Mouse (Mus musculus): ENCODE measurements at regions not wholly inside any gene's neighbourhood (a gene's known extent, or its start where the extent isn't known, plus 50 kb on each side); places are given as distances from the start of the nearest gene placed in this dataset.
A peak's percentile ranks its signal among the peaks of the same experiment; 100 is the strongest.

DNA sequence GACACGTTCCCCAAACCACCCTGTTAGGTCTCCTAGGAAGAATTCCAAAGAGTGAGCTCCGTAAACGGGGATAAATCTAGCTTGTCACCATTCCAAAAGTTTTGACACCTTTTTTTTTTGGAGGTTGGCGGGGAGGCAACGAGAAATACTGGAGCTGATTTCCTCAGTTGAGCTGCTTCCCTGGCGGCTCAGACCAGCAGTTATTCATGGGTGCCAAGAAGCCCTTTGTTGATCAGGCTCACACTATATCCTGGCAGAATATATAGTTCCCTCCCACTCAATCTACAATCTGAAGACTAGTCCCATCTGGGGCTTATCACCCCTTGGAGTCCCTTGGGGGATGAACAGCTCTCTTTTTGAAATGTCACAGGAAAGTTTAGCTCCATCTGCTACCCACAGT is 77.5 kb upstream of the Tiam2 start:
- DNase-seq: no peak

DNA sequence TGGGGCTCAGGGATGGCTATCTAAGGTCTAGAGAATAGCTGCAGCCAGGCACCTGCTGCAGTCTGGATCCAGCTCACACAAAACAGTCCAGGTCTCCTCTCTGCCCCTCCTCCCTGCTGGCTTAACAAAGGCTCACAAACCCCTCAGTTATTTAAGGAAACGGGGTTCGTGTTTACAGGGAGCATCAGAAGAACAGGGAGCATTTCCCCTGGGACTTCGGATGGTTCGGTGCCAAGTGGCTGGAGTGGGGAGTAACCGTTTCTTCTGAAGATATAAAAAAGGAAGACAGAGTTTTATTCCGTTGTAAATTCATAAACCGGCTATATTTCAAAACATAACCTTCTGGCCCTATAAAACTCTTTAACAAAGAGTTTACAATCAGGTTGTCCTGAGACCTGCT is 77.1 kb upstream of the Tiam2 start:
- DNase-seq: peak; percentile 50

DNA sequence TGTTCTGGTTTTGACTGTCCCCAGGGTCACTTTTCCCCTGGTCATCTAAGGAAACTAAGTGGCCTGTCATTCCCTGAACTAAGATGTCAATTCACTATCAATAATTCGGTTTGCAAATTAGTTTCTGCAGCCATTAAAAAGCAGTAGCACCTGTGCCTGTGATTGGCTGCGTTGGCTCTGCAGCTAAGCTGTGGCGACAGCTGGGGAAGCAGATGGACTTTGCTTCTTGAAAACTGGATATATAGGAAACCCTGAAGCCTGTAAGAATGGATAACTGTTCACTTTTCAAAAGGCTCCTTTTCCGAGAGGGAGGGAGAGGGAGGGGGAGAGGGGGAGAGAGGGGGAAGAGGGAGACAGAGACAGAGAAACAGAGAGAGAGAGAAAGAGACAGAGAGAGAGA is 75.2 kb upstream of the Tiam2 start:
- no peak for DNase-seq

DNA sequence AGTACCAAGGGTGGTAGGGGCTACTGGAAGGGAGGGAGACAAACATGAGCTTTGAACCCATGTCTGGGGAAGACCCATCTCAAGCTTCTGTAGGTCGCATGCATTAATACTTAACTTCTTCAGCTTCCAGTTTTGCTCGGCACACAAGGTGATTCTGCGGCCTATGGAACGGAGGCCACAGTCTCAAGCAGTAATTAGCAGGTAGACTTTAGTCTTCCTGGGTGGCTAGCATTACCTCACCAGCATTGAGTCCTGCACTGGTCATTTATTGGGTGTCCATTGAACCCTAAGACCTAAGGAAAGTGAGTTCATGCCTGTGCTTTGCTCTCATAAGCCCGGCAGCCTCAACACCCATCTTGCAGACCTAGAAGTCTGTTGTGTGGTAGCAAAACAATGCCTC is 74.4 kb upstream of the Tiam2 start:
- DNase-seq: no peak

DNA sequence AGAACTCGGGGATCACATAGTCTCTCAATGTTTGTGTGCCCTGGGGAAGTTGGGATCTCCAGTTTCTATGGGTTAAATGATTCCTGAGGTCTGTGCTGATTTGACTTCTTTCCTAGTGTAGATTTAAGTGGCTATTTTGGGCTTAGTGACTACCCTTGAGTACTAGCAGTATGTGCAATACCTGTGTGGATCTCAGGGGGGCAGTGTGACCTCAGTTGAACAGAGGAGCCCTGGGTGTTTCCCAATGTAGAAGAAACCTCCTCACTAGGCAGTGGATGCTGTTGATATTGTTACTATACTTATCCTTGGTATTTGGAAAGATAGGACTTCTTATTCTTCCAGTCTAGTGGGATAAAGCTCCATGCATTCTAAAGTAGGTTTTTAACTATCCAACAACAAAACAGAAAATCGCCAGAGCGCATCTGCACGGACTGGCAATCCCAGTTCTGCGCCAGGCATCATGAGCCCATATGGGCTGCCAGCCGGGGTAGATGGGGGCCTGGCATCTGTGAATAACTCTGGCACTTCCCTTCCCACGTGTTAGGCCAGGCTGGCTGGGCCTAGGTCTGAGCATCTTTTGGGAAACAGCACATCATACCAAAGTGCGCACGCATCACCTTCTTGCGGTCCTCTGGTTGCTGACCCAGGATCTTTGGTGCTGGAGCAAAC is 72.7 kb upstream of the Tiam2 start:
- peak; percentile 76 for DNase-seq

DNA sequence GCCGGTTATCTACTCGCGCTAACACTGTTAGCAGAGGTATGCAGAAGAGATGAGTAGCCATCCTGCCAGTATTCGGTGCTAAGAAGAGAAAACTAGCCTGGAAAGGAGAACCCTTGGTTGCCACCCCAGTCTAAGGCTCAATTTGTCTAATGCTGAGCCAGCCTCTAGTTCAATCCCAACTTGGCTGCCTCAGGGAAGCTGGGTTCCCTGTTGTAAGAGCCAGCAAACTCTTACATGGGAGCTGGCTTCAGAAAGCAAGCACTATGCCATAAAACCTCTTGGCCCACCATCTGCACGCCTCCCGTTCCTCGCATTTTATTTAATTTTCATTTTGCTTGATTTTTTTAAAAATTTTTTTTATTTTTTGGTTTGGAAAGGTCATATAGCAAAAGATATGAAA is 69.6 kb upstream of the Tiam2 start:
- no peak for DNase-seq

DNA sequence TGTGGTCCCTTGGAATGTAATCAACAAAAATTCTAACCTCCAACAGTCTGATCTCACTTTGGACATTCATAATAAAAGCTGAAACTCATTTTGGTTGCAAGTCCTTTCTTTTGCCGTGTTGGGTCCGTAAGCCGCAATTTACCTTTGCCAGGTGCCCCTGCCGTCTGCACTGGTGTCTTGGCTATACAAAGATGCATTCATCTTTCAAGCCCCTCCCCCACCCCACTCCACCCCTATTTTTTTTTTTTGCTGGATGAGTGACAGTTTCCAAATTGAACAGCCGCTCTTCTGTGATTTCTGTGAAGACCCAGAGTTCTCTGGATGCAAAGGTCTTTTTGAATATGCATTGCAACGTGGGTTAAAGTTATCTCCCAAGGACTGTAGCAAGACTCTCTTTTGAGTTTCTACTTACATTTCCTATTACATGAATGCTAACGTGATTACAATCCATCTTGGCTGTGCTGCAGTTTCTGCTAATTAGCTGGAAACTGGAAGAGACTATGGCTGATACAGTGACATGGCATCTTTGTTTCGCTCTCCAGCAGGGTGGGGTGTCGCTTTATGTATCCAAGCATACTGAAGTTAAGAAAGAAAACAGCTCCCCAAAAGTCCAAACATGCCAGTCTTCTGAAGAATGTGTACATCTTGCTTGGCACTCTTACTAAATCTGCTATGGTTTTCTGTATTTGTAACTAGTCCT is 67.4 kb upstream of the Tiam2 start:
- no peak for DNase-seq

DNA sequence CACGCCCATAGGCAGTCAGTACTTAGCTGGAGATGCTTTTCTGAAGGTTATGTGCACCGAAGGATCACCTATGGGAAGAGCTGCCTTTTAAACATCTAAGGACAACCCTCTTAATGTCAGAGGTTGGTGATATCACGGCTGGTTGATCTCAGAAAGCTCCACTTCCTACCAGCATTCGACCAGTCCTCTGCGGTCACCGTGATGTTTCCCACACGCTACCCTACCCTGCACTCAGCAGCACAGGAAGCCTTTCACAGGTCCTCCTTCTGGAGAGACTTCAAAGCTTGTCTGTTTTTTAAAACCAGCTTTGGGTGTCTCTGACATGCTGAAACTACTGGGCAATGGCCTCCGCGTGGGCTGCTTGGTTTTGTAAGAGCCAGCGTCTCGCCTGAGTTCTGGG is 65.6 kb upstream of the Tiam2 start:
- no peak for DNase-seq

DNA sequence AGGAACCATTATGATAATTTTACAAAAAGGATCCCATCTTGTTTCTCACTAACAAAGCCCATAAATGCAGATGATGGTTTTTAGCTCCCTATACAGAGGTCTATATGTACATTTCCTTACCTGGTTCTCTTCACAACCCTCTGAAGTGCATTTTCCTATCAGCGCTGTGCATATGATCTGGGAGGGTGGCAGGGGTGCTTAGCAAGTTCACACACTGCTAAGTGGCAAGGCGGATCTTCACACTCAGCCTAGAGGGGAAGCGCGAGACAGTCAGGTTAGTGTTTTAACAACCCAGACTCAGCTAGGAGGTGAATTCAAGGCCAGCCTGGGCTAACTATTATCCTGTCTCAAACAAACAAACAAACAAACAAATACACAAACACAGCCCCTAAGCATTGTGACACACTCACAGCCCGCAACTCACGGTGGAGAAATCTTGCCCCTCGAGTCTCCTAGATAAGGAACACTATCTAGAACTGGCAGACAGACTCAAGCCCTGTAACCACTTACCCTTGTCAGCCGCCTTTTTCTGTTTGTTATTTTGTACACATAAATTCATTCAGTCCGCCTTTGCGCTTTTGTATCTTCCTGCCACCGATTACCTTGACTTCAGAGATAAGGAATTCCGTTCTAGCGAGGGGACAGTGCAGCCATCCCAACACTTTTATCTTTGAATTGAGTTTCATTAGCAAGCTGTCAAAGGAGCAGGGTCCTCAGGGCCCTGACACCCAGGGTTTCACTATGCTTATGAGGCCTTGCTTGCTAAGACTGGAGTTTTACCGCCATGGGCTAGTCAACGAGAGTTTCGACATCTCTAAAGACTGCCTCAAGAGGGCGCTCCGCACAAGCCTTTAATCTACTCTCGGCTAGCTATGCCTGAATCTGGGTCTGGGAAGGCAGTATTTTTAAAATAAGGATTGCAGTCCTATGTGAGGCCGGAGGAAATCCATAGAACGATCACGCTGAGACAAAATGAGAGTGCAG is 53.0 kb upstream of the Tiam2 start:
- peak; percentile 91 for DNase-seq

DNA sequence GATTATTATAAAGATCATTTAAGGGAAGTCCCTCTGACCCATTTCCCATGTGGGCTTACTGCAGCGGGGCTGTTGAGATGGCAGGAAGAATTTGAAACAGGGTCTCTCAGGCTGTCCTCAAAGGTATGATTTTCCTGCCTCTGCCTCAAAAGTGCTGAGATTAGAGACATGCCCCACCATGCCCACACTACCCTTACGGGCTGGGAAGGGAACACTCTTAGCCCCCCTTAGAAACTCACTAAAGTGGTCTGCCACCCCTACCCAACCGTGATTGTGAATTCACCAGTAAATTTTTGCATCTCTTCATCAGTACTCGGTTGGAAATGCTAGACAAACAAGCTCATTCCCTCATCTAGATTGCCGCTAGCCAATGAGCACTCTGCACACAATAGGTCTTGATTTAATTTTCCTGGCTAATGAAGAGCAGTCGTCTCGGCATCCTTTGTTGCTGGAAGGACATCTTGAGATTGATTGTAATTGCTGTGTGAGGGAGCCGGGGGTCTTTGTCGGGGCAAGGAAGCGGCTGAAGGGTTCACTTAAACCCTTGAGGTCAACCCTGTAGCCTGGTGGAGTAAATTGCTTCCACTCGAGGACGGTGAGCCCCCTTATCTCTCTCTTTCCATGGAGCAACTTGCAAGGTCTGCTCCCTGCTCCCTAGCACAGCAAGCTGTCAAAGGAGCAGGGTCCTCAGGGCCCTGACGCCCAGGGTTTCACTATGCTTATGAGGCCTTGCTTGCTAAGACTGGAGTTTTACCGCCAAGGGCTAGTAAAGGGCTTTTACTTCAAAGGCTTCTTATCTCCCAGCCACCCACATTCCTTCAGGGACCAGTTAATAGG is 51.7 kb upstream of the Tiam2 start:
- no peak for DNase-seq
